Mouse (Mus musculus) liver, embryonic 18 days (tissue): ENCODE measurements around the gene Gm49394. TPM values are rescaled to one million over a fixed set of nuclear protein-coding genes. Genes with fewer than 3 reads are reported as not detected.

ENCODE experiments used
- polyA plus RNA-seq: library from polyadenylated mRNA; depleted of rRNA; stranded (reverse); fragments of >200 nt; gene quantifications from 2 replicates; pipeline ENCODE4 v1.2.3, GENCODE M21; 2012; rRNA removed

Gm49394 gene
- polyA plus RNA-seq = 0.02 TPM in 2 replicates

GRCm38 (mm10) chr7:142669751-142670625 lies at the start of gene Gm49394:
Gene Gm49394, minus strand, starts transcription at chr7:142669942.

GRCm38 (mm10) chr7:142666659-142667058 lies 3.1 kb downstream of the Gm49394 start, which contains the start of gene Igf2:
Gene Igf2, minus strand, starts transcription at chr7:142666816.

Other genes starting within 250 kb of the Gm49394 start
- 0.16 and 0.24 TPM in 2 replicates for gene Syt8, start 235.1 kb downstream of the Gm49394 start, polyA plus RNA-seq
- gene Tnni2, start 228.1 kb downstream of the Gm49394 start, polyA plus RNA-seq = 1.7 and 3.1 TPM in 2 replicates
- gene Lsp1, start 209.1 kb downstream of the Gm49394 start, polyA plus RNA-seq = 31.6 and 34.6 TPM in 2 replicates
- gene Tnnt3, start 171.1 kb downstream of the Gm49394 start, polyA plus RNA-seq = 0.22 and 0.99 TPM in 2 replicates
- gene Mrpl23, start 137.3 kb downstream of the Gm49394 start, polyA plus RNA-seq = 49.6 and 60.9 TPM in 2 replicates
- gene Igf2, start 3.1 kb downstream of the Gm49394 start, polyA plus RNA-seq = 2,586 and 2,595 TPM in 2 replicates
- 3.0 TPM in 1 of 2 replicates, not detected in the other for gene Ins2, start 73.4 kb upstream of the Gm49394 start, polyA plus RNA-seq